Mouse (Mus musculus): ENCODE results near the gene Heg1.

Heg1 gene

DNA sequence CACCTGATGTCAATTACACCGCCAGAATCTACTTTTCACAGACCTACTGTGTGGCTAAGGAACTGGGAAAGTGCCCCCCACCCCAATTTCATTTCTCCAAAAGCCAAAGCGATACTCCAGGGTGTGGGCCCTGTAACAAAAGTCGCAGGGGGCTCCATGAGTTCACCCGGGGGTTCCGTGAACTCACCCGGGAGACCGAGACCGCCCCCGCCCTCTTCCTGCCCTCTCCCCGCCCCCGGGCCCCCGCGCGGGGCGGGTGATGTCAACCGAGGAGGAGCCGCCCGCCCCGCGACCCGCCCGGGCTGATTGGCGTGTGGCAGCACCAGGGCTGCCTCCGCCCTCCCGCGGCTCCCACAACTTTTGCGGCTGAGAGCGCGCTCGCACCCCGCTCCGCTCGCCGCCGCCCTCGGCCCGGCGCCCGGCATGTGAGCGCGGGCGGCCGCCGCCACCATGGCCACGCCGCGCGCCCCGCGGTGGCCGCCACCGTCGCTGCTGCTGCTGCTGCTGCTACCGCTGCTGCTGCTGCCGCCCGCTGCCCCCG lies at the start of gene Heg1:
TSS of gene Heg1 (plus strand) at position 209 of the 541 bp plus-strand sequence.
- in situ Hi-C loops (cut with MboI, MseI) = loop anchor here (5.0 kb wide), 1 partner anchor 82 kb away; no protein-coding TSS in a partner anchor

DNA sequence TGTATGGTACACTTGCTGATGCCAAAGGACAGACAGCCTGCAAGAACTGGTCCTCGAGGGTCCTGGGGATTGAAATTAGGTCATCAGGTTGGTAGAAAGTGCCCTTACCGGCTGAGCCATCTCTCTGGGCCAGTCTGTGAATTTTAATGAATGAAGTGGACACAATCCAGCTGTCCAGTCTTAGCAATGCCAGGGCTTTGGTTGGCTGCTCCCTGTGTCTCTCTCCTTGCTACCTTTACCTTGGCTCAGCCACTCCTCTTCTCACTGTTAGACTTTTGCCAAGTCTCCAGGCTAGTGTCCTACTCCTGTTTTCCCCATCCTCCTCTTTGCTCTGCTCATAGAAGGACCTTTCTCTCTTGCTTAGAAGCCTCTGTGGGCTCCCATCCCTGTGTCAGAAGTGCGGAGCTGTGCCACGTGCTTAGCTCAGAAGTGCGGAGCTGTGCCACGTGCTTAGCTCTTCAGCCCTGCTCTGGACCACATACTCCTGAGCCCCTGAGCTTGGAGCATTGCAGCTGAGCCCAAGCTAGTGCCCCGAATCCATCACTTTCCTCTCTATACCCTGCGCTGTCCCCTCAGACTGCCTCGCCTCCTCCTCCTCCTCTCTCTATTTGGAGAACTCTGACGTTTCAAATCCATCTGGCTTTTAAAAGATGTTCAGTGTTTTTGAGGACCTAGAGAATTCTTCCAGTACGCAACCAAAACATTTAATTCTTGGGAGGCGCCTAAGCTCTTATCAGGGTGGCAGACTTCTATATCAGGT lies 48.2 kb upstream of the Heg1 start:
- in situ Hi-C loops (cut with MboI, MseI) = no loop called here

DNA sequence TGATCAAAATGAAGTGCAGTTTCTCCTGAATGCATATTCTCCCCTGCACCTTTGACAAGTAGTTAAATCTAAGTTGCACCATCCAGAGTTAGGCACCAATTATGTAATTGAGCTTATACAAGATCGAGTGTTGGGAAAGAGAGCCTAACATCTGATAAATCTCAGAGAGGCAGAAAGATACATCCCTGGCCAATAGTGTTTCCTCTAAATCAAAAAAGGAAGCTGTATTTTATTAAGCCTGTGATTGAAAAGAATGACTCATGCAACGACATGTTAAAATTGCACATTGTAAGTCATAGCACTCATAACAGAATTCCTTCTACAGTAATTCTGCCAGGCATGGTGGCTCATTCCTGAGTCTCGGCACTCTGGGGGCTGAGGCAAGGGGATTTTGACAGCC lies 42.4 kb upstream of the Heg1 start:
- in situ Hi-C loops (cut with MboI, MseI) = no loop called here

DNA sequence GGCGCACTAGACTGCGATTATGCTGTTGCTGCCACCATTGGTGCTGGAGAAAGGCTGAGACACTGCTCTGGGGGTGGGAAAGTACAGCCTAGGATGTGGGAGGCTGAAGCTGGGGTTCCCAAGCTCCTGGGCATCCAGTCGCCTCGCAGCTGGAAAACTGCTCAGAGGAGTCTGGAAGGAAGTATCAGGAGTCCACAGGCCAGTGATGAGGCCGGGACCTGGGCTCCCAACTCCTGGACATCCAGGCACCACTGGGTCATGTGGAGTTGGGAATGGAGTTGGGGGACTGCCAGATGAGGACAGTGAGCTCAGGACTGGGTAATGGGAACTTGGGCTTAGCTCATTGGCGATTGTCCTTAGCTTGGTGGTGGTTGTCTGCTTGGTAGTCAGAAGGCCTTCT lies 31.1 kb upstream of the Heg1 start:
- in situ Hi-C loops (cut with MboI, MseI) = no loop called here

DNA sequence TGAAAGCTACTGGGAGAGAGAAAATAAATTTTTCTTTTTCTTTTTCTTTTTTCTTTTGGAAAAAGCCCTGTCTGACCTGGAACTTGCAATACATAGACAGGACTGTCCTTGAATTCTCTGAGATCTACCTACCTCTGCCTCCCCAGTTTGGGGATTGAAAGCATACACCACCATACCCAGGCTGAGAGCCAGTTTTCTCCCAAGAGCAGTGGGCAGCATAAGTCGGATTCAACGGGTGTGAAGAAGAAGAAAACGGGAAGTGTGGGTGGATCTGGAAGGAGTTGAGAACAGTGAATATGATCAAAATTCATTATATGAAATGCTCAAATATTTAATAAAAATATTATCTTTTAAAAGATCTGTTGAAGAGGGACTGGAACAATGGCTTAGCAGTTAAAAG lies 28.7 kb upstream of the Heg1 start:
- in situ Hi-C loops (cut with MboI, MseI) = no loop called here

DNA sequence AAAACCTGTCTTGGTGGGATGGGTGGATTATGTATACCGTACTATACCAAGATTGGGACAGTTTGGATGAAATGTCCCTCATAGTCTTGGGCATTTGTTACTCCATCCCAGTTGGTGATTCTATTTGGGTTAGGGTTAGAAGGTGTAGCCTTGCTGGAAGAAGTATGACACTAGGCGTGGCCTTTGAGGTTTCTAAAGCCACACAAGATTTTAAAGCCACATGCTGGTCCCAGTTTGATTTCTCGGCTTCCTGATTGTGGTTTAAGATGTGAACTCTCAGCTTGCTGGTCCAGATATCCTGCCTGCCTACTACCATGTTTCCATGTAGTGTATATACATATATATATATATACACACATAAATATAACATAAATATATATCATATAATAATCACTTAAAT lies 27.0 kb upstream of the Heg1 start:
- in situ Hi-C loops (cut with MboI, MseI) = no loop called here

DNA sequence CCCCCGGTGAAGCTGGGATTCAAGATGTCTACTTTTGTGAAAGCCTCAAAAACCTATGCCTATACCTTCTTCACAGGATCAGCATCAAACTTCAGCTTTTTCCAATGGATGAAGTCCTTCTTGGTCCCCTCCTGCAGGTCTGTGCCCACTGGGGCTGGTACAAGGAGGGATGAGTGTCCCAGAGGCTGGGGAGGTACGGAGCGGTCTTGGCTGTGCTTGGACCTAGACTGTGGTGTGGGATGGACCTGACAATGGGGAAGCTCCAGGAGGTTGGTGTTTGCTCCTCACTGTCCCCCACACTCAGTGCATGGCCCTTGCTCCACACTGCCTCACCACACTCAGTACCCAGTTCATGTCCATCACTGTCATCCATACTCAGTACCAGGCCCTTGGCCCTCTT lies 26.0 kb upstream of the Heg1 start:
- in situ Hi-C loops (cut with MboI, MseI) = no loop called here

DNA sequence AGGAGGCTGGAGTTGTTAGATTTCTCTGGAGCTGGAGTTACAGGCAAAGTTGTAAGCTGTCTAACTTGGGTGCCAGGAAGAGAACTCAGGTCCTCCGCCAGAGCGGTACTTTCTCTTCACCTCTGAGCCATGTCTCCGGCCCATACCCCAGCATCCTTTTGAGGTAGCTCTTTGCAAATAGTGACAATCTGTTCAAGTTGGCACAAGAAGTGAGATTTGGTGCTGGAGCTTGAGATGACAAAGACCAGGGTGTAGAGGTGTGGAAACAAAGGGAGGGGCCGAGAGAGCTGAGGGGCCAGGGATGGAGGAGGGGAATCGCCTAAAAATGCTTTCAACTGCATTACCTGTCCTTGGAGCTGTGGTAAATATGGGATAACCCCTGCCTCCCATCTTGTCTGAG lies 24.6 kb upstream of the Heg1 start:
- in situ Hi-C loops (cut with MboI, MseI) = no loop called here

DNA sequence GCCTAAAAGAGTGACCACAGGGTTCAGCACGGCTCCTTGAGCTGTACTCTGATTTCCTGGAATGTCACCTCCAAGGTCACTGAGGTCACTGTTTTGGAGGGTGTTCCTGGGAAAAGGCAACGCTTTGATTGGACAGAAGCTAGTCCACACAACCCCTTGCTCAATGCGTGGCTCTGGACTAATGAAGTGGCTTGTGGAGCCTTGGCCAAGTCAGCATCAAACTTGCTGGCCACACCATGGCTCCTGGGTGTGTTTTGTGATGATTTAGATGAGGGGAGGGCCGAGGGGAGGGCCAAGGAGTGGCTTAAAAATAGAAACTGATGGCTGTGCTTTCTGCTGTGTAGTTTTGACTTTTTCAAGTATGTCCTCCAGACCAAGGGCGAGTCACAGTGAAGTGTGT lies 24.0 kb upstream of the Heg1 start:
- in situ Hi-C loops (cut with MboI, MseI) = no loop called here

DNA sequence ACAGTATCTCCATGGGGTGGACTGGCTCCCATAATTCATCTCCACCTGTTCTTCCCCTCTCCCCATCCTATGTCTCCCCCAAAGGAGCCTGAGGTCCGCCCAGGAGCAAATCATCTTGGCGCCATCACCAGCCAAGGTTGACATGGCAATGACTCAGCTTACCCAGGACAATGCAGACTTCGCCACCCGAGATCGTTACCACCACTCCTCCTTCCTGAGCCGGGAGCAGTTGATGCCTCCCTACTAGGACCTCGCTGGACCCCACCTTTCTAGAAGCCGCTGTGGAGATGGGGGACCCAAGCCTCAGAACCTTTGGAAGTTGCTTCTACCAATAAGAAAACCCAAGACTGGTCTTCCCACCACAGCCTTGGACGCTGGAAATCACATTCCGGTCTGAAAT lies 21.3 kb upstream of the Heg1 start:
- in situ Hi-C loops (cut with MboI, MseI) = no loop called here

DNA sequence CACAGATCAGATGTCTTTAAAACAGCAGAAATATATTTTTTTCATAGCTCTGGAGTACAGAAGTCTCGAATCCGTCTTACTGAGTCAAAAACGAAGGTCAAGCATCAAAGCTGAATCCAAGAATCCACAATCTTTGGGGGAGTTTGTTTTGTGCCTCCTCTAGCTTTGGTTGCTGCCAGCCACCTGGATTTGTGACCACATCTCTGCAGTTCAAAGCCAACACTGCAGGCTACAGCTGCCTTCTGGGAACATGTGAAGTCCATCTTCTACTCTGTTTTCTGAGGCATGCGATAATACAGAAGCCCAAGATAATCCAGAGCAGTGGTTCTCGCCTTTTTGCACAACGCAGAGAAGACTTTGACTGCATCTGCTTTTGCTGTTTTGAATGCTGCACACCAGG lies 17.9 kb upstream of the Heg1 start:
- in situ Hi-C loops (cut with MboI, MseI) = no loop called here

DNA sequence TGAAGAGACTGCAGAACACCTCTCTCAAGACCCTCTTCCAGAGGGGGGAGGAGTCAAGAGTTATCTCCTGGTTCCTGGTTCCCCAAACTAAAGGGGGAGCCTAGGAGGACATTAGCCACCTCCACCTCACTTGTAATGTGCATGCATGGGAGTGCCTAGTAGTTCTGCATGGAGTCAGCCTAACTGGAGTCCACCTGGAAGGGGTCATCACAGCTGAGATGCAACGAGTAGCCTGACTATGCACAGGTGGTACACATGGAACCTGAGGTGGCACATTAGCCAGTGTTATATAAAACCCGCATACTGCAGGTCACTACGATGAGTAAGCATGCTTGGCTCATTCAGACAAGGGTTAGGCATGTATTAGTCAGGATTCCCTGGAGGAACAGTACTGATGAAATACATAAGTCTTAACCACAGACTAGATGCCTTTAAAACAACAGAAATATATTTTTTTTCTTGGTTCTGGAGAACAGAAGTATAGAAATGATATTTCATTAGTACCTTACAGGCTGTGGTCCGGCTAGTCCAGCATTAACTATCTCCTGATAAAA lies 17.1 kb upstream of the Heg1 start:
- in situ Hi-C loops (cut with MboI, MseI) = no loop called here

DNA sequence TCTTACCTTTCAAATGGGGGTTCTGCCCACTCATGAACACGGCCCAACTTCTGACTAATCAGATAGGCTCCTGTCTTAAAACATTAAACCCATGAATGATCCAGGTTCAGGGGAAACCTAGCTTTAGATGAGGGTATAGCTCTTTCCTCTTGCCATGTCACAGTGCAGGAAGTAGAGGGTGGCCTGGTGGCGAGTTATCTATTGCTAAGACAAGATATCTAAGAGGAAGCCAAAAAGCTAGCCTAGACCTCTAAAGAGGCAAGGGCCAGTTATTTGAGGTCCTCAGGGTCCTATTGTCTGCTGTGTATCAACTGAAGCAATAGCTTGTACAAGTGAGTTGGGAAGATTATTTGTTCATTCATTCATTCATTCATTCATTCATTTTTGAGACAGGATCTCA lies 15.7 kb upstream of the Heg1 start:
- in situ Hi-C loops (cut with MboI, MseI) = no loop called here

DNA sequence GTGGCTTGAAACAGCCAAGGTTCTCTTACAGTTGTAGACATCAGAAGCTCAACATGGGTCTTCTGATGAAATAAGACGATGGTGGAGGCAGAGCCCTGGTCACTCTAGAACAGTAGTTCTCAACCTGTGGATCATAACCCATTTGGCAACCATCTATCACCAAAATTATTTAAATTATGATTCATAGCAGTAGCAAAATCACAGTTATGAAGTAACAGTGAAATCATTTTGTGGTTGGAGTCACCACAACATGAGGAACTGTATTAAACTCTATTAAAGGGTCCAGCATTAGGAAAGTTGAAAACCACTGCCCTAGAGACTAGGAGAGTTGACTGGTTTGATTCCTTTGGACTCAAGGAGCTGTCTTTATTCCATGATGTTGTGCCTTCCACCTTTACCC lies 15.1 kb upstream of the Heg1 start:
- in situ Hi-C loops (cut with MboI, MseI) = no loop called here

DNA sequence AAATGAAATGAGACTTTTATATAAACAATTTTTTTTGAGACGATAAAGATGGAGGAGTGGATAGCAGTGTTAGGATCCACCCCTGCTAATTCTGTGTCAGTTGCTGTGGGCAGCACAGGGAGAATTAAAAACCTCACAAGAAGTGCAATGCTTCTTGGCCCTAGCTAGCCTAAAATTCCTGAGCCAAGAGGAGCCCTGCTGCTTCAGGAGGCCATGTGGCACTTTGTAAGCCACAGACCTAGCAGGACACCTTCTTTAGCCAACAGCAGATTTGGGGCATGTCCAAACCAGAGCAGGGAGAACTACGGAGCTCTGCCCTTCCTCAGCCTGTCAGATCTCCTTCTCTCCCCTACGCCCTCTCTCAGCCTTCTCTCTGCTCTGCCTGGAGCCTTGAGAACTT lies 13.8 kb upstream of the Heg1 start:
- in situ Hi-C loops (cut with MboI, MseI) = no loop called here

DNA sequence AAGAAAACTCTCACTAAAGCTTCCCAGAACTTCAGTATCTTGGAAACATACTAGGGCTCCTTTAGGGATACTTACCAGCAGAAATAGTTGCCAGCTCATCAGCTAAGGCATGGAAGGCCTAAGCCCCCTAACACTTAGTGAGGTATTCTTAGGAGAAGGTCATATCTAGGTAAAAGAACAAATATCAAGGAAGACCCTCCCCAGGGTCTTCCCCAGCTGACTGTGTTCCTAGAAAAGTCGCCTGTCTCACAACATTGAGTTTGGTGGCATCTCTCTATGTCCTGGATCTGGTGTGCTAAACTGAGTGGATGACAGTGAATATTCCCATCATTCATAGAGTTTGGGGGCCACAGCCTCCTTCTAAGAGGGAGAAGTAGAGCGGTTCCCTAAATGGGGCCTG lies 13.2 kb upstream of the Heg1 start:
- in situ Hi-C loops (cut with MboI, MseI) = no loop called here

DNA sequence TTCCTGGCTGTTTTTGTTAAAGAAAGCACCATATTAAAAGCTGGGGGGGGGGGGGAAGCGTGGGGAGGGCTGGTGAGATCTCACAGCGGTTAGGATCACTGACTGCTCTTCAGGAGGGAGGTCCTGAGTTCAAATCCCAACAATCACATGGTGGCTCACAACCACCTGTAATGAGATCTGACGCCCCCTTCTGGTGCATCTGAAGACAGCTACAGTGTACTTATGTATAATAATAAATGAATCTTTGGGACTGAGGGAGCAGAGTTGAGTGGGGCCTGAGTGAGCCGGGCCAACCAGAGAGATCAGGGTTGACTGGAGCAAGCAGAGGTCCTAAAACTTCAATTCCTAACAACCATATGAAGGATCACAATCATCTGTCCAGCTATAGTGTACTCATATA lies 12.0 kb upstream of the Heg1 start:
- in situ Hi-C loops (cut with MboI, MseI) = no loop called here

DNA sequence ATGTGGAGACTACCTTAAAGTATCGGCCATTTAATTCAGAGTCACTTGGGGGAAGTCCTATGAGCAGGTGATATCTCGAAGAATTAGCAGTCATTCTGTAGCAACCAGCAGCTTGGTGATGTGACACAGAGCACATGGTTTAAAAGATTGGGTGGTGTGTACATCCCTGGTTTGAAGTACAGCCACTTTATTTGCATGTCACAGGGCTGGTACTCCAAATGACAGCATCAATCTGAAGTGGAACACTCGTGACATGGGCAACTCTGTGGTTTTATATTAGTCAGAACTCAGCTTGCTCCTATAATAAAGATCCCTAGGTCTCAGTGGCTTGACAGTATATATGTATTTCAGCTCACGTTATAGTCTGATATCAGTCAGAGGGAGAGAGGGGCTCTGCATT lies 11.5 kb upstream of the Heg1 start:
- in situ Hi-C loops (cut with MboI, MseI) = no loop called here

DNA sequence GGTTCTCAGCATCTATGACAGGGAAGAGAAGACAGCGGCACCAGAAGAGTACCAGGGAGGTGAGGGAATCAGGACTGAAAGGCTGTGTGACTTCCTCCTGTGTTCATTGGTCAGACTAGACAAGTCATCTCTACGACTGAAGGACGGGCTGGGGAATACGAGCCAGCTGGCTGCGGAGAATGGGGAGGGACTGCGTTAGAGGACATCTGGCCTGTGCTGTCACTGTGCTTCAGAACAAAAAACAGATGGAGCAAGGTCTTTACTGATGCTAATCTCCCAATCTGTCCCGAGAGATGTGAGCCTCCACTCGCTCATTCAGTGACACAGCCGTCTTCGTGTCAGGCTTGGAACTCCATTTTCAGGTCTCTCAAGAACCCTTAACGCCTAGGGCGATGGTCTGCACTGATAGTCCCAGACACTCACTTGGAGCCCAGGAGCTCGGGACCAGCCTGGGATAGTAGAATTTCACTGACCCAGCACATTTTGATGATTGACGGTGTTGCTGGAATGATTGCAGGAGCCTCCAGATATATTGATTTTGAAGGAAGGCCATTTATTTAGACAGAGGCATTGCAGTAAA lies 10.6 kb upstream of the Heg1 start:
- in situ Hi-C loops (cut with MboI, MseI) = no loop called here

DNA sequence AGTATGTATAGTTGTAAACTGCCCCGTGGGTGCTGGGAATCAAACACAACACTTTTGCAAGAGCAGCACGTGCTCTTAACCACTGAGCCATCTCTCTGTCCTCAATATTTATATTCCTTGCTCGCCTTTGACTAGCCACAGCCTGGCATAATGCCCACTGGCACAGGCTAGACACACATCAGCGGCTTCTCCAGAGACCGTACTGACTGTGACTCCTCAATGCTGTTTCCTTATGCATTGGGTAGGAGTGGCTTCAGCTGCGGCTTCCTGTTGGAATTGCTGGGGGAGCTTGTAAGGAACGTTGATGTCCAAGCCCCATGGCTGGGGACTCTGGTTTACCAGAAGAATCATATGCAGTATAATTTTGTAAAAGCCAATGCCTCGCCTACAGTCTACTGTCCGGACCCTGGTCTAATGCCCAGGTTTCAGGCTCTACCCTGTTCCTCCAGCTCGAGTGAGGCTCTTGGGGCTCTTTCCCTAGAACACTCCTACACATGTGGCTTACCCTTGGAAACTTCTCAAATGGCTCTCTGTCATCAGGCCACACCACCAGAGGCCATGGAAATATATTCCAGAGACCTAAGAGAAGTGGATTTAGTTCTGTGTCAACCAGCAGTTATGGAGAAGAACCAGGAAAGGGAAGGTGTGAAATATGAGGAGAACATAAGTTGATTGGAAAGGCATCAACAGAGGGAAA lies 8.9 kb upstream of the Heg1 start:
- in situ Hi-C loops (cut with MboI, MseI) = no loop called here

DNA sequence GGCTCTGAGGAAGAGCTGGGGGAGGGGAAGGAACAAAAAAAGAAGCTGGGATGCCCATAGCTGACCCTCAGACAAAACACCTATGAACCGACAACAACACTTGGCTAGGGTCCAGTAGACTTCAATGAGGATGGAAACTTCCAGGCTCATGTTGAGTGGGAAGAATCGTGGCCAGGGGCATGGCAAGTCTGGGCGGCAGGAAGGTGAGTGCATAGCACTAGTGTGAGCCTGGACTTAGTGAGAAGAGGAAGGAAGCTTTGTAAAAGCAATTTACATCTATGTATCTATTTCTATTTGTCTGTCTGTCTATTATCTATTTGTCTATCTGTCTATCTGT lies 8.4 kb upstream of the Heg1 start:
- in situ Hi-C loops (cut with MboI, MseI) = no loop called here
